Mouse (Mus musculus): ENCODE measurements at regions not wholly inside any gene's neighbourhood (a gene's known extent, or its start where the extent isn't known, plus 50 kb on each side); places are given as distances from the start of the nearest gene placed in this dataset.

DNA sequence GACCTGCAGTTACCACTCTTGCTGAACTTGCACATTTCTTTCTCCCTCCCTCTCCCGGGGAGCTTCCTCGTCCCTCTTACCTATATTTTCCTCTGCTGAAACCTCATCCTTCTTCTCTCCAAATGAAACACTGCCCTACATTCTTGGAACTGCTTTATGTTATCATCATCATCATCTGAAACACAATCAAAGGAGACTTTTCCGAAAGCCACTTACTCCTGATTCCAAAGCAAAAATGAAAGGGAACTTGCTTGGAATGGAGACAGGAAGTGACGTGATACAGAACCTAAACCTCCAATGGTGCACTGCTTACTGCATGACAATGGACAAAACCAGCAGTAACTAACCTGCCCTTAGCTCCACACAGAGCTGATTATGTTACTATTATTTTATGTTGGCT is 287.2 kb upstream of the Btbd3 start:
- DNase-seq, result no peak

DNA sequence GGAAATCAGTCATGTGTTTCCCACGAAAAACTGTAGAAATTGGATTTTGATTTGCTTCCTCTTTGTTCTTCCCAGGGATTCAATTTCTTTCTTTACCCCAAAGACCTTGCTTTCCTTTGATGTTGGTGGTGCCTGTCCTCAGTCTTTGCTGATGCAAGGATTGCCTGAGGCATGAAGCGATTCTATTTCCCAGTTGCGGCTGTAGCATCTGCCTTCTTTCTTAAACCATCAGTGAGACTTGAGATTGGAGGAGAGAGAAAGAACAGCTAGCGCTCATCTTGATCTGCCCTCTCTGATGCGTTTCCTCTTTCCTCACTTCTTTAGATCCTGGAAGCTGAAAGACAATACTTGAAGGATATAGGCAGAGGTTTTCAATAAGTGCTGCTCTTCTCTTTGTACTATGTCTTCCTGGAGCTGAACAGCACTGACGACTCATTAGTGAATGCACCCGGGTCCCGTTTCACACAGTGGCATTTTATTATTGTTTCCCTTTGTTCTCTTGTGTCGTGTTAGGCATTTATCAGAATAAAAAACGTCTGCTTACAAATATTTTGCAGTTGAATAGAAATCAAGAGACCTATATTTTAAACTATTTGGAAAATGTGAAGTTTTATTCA is 289.8 kb upstream of the Btbd3 start:
- DNase-seq, result no peak

DNA sequence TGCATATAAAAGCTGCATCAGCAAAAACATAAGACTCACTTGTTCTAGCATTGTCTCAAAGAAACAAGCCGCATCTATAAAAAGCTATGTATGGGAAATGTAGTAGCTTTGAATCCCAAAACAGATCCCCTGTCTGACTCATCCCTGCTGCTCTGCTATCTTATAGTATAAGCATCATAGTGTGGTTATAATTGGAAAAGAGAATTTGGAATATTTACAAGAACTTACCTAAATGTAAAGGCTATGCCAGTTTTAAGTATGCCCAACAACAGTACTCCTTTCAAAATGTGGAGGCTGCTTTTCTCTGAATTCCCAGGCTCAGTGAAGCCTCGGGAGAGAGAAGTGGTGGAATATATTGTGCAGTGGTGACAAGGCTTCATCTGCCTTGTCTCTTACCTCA is 301.5 kb upstream of the Btbd3 start:
- DNase-seq, result no peak

DNA sequence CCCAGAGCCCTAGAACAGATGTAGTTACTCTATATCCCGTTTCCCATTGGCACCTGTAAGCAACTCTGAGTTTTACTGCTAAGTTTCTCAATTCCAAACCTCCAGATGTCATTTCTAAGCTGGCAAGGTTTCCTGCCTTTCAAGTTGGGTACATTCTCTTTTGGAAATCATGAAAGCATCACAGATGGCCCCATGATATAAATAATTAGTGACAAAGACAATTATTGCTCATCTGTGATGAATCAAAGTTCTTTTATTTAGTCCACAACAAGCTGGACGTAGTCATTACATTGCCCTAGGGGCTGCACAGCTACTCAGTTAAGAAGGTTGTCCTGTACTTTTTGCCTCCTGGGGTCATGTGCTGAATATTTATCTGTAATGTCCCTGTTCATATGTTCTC is 303.2 kb upstream of the Btbd3 start:
- DNase-seq, result no peak

DNA sequence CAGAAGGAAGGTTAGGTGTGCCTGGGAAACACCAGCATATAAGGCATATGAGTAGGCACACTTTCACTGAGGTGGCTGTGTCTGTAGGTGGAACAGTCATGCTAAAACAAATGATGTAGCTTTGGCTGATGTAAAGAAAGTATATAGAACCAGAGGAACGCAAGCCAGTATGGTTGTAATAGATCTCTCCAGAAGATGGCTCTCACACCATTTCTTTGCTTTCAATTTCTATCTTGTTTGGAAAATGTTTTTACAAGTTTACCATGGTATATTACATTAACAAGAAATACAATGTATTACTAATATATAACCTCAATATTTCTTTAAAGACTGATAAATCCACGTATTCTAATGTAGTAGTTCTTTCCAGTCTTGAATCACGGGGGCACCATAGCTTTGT is 304.4 kb upstream of the Btbd3 start:
- no peak for DNase-seq

DNA sequence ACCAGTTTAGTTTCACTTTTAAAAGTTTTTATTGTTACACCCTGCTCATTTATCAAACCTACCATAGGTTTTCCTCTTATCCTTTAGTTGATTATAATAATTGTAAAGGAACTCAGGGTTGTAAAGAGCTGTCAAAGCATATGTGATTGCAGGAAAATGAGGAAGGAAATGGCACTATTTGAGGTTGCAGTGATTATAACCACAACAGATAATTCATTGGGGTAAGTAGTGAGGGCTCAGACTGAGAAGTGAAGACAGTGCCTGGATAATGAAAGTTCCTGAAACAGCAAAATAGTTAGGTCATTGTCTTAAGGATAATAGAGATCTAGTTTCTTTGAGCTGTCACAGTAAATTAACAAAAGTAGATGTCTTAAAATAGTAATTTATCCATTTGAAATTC is 305.4 kb upstream of the Btbd3 start:
- no peak for DNase-seq

DNA sequence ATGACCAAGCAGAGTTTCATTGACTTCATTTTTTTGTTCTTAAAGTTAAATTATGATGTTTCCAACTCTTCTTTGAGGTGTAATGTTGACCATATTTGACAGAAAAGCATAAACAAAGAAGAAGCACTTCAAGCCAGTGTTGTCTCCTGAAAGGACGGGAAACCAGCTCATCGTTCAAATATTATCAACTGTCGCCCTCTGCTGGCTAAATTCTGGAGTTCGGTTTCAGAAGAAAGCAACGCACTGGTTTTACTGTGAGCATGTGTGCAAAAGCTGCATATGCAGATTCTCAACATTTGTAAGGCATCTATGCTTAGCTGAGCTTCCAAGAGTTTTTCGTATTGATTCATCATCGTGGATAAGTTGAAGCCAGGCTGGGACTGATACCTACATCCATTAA is 313.6 kb upstream of the Btbd3 start:
- peak; percentile 86 for DNase-seq

DNA sequence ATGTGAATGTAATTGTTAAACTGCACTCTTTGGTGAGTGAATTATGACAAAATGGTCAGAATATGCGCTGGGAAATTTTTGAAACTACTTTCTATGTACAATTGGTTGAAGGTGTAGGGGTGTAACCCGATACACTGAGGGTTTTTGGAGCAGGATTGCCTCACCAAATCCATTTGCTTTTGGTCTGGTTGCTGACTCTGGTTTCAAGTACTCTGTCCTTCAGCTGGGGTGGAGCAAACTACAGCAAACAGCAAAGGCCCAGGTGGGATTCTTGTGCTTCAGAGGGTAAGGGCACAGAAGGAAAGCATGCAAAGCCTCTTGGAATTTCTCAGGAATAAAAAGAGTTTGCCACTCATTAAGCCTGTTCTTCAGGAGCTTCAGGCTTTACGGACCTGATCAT is 316.8 kb upstream of the Btbd3 start:
- no peak for DNase-seq

DNA sequence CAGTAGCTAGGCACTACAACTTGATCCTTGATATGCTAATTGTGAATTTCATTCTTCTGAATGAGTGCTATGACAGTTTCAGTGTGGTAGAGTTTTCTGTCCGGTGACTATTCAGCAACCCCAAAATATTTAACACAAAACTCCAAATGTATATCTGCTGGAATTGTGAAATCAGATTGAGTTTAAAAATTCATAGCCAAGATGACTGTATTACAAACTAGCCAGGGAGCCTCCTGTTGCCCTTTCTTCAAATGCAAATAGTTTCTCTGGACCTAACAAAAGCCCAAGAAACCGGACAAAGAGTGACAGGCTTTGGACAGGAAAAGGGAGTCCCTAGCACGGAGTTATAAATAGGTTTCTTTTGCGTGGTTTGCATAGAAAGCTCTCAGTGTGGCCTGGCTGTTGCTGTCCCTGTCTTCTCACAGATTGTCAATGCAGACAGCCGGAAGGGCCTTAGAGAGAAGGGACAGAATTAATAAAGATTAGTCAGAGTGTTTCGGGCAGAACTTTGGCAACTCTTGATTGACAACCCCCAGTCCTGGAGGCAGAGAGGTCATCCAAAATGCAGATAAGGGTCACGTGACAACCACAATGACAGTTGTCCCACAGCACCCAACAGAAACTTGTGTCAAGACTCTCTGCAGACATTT is 317.4 kb upstream of the Btbd3 start:
- no peak for DNase-seq

DNA sequence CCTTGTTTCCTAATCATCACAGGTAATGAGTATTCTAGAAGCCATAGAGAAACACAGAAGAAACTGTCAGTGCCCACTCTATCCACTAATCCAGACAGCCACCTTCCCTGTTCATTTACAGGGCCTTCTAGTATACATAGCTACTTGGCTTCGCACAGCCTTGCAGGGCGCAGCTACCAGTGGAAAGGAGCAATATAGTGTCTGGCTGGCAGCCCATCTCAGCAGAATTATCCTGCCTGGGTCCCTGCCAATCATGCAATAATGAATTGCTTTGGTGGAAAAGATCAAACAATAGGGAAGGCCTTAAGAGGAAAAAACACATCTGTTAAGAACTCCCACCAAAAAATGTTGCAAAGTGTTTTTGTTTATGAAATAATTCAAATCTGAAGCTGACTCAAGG is 319.8 kb upstream of the Btbd3 start:
- DNase-seq, result peak; percentile 6

DNA sequence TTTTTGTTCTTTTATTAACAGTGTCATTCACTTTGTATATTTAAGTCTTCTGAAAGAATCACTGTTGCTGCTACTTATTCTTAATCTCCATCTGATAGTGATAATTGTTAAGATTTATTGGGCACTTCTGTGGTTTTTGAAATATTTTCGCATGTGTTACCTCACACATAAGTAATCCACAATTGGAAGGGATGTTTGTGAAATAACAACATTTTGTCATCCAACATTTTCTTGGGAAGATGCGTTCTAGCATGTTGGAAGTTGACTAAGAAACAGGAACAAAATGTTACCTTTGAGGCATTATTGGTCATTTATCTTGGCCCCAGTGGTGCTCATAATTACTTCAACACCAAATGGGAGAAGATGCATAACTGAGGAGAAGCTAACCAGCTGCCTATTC is 323.4 kb upstream of the Btbd3 start:
- no peak for DNase-seq

DNA sequence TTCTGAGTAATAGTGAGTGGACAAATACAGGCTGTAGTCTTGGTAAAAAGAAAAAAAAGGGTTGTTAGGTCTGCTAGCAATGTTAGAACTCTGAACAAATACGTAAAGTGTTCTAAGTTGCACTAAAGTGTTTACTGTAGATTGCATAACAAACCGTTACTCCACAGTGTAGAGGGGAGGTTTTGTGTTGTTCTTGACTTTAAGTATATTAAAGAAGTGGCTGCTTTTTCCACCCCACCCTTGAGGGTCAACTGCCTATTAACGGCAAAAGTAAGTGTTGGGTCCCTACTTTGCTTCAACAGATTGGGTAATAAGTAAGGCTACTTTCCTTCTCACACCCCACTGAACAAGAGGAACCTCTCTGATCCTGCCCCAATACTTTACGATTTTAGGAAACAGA is 323.9 kb upstream of the Btbd3 start:
- DNase-seq, result no peak

DNA sequence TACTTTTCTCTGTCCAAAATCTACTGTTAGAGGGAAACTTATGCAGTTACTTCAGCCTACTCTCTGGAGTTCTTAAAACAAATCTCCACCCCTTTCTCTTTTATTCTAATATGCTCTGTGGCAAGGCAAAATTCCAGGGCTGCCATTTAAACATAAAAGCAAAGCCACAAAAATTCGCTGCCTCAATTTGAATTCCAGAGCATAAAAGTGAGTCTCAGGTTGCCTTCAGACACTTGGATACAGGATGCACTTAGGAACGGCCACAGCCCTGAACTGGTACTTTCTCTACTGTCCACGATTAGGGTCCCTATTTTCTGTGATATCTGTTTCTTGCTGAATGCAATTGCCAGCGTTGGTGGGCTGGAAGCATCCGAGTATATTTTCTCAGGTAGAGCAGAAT is 330.9 kb upstream of the Btbd3 start:
- no peak for DNase-seq

DNA sequence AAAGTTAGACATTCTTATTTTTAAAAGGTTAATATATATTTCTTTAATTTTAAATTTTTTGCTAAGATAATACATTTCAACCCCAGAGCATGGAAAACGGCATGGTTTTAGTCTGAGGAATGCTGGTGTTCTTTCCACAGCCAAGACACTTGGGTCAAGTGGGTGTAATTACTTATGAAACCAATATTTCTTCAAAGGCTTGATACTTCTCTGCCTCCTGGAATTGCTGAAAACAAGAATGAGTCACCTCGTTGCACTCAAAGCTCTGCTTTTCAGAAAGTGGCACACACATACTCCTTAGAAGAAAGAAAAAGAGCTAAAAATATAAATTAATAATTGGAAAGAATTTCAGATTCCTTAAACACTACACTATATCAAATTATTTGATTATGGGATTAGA is 331.8 kb upstream of the Btbd3 start:
- no peak for DNase-seq

DNA sequence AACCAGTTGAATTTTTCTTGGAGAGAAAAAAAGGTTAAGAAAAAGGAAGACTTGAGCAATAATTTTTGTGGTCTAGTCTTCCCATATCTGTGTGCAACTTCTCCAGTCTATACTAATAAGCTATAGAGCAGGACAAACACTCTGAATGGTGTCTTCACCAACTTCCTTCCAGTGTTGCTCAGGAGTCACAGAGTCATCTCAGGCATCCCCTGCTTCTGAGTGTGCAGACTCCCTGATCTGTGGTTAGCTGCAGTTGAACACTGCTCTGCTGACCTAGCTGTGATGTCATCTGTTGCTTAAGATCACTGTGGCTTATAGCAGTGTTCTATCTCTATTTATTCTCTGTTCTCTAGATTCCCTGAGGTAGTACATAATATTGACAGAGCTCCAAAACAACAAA is 357.9 kb upstream of the Btbd3 start:
- DNase-seq, result no peak

DNA sequence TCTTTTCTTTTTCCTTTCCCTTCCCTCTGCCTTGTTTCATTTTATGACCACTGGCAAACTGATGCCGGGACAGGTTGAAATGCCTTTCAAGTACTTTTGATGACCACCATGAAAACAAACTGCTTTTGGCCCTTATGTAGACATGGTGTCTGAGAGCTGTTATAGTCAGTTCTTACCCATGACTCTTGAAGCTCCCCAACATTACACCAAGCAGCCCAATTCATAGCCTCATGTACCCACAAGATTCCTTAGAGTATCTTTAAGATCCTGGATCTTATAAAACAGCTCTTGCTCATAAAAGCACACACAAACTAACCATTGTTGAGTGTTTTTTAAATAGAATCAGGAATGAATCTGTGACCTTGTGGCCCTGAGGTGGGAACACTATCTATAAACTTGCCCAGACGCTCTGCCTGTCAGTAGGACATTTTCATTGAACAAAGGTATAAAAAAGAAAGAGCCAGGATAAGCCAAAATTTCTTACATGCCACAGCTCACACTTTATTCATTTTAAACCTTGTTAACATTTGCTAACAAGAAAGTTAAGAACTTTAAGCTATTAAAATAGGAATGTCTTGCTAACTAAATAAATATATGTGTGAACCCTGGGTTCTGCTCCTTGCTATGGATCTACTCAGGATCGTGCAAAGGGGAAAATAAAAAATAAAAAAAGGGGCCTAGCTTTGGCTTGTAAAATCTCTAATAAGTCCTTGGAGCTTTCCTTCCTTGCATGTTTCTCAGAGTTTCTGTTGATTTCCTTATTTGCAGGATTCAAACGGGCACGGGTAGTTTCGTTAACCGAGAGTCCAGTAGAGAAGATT is 375.9 kb upstream of the Btbd3 start:
- no peak for DNase-seq

DNA sequence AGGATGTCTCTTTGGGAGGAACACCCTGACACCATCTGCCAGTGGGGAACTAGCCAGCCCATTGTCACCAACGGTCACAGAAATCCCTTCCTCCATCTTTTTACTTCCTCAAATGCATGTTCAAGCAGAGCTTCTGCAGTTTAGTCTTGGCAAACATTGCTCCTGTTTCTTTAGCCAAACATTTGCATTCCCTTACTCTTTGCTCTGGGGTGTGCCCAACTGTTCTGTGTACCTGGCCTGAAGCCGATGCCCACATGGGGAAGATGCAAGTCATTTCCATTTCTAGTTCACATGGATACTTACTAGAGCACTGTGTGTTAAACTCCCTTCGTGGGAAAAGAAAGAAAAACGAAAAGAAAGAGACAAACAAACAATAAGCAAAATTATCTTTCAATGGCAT is 386.7 kb upstream of the Btbd3 start:
- DNase-seq, result no peak

DNA sequence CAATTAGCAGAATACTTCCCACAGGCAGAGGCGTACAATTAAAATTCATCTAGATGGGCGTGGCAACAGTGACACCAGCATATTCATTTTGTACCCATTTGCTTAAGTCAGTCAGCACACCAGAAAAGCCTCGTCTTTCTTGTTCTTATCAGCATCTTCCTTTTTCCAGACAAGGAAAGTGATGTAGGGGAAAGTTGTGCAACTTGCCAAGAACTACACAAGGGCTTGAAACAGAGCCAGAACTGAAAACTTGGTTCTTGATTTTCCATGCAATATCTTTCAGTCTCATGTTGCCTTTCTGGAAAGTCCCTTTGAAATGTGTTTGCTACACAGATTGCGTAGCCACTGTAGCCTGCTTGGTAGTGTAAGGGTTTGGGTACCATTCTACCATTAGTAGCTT is 401.9 kb upstream of the Btbd3 start:
- no peak for DNase-seq

DNA sequence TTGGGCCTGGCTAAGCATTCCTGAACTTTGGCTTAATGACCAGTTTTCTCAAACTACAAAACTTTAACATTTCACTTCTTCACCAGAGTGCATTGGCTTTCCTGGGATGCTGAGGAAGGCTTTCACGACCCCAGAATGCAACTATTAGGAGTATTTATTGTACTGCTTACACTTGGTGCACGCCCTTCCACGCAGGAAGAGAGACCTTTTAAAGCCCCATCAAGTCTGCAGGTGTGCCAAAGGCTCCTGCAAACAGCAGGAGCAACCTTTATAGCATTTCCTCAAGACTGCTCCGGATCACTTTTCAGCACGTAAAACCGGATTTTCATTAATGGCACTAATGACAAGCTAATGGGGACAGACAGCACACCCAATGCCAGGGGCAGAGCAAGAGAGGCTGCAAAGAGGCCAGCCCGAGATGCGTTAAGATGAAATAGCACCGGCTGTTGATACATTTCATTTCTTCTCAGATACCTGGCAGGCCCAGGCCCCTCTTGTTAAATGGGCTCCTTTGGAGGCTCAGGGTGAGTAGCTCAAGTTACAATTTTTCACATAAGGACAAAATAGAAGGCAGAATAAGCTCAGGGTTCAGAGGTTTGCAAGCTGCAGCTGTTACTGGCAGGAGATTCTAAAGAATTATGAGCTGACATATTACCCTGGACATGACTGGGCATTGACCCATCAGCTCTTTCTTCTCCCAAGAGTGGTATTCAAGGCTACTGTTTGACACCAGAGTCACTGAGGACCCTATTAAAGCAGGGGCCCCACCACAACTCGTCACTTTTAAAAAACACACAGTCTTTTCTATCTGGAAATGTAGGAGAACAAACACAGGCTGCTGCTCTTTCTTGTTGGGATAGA is 402.7 kb upstream of the Btbd3 start:
- no peak for DNase-seq

DNA sequence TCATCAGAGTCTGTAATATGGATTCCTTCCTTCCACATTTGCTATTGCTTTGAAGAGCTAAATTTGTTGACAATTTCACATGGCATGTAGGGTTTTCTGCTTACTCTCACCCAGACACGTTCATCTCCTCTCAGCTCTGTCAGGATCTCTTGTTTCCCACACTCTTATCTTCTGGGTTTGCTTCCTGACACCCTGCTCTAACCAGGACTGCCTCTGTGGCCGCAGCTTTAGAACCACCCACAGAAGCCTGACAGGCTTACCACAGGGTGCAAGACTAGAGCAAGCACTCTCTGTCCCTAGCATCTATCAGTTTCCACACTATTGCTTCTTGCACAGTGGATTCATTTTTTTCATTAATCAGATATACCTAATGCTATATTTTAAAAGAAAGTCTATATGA is 408.5 kb upstream of the Btbd3 start:
- DNase-seq, result no peak

DNA sequence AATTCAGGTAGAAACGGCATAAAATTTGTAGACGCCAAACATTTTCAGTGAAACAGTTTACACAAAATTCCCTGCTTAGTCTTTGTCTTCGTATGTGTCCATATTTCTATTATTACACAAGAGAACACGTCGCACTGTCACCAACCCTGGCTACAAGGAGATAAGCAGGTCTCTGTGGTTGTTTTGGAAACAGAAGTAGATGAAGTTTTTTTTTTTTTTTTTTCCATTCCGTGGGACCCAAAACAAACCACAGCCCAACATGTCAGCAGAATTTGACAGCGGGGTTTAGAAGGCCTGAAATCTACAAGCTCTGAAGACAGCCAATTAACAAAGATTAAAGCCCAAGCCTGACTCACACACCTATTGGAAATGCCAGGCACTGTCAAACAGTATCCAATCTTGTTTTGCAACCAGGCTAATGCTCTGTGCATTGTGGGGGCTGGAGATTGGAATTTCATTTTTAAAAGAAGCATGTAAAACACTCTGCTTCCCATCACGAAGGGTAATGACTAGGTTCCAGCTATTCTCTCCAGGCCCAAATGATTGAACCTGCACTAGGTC is 428.5 kb upstream of the Btbd3 start:
- no peak for DNase-seq

DNA sequence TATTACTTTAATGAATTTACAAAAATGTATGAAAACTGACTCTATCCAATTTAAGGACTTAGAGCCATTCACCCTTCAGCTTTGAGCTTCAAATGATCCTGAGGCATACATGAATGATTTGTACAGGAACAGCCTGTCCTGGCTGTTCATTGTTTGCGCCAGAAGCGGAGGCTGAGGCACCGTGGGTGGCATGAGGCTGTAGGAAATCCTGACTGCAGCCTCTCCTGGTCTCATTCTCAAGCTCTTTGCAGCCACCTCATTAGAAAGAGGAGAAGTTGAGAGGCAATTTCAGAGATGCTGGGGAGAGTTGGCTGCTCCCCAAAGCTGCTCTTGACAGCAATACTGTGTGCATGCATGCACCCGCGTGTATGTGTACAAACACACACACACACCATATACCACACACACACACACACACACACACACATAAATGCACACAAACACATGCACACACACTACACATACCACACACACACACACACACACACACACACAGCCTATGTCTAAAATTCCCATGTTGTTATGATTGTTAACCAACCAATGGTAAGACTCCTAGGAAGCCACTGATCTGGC is 434.9 kb upstream of the Btbd3 start:
- DNase-seq, result no peak

DNA sequence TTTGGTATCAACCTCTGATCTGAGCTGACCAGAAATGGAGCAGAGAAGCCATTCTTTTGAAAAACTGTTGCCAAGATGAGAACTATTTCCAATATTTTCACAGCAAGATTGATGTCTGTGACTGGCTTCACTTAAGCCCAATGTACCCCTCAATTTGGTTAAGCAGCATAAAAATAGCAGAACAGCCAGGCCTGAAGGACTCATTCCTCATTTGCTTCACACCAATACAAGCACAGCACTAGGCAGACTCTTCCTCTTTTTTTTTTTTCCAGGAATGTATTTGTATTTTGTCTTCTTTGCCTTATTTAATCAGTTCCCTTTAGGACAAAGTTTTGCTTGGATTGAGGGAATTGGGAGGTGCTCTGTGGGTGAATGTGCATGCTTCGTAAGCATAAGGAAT is 441.4 kb upstream of the Btbd3 start:
- no peak for DNase-seq

Data from right cerebral cortex, postnatal 4 days (tissue).